Mouse (Mus musculus) G1E (cell line): Measurements from ENCODE around the gene Gse1.

Experiments
- CTCF ChIP-seq: IDR thresholded peaks from 2 replicates; pipeline ENCODE4 v1.5.1; 2012; ENCODE audit warnings: low read depth, low read length, inconsistent platforms, mixed read lengths
- TAL1 ChIP-seq: conservative IDR thresholded peaks from 2 replicates; pipeline ENCODE4 v1.6.1; 2012; ENCODE audit warnings: low read depth, low read length, inconsistent platforms, mixed read lengths

DNA sequence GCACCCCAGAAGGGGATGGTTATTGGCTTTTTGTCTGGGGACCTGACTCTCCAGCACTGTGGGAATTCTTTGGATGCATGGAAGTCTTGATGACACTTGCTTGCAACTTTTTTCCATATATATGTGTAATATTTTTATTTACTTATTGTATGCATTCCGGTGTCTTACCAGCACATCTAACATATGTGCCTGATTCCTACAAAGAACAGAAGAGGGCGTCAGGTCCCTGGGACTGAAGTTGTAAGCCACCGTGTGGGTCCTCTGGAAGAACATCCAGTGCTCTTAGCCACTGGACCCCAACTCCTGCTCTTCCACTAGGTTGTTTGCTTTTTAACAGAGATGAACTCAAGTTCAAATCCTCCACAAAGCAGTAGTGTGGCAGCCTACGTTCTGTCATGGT lies 142.2 kb downstream of the Gse1 start:
- TF ChIP-seq CTCF (no peak), TAL1 (no peak)
